Mouse (Mus musculus): ENCODE measurements around the gene Itpr1. TPM values are rescaled to one million over a fixed set of nuclear protein-coding genes. Genes with fewer than 3 reads are reported as not detected.

Itpr1 gene
- total RNA-seq, 4 experiments from 2014 or later = 444 to 572 (median 514) TPM

- DNase-seq (ENCODE audit: low spot score in 2 of 2) = no peak
Observed at GRCm38 (mm10) chr6:108239056-108239455, 26.2 kb downstream of the Itpr1 start.

- no peak for DNase-seq (ENCODE audit: low spot score in 2 of 2)
Observed at GRCm38 (mm10) chr6:108240004-108240403, 27.1 kb downstream of the Itpr1 start.

- DNase-seq (ENCODE audit: low spot score in 2 of 2) = no peak
Observed at GRCm38 (mm10) chr6:108240754-108241153, 27.9 kb downstream of the Itpr1 start.

GRCm38 (mm10) chr6:108244571-108244970, 31.7 kb downstream of the Itpr1 start:
- DNase-seq (ENCODE audit: low spot score in 2 of 2) = no peak

GRCm38 (mm10) chr6:108246369-108247085, 33.6 kb downstream of the Itpr1 start:
- DNase-seq (ENCODE audit: low spot score in 2 of 2) = no peak

GRCm38 (mm10) chr6:108247211-108247610, 34.3 kb downstream of the Itpr1 start:
- no peak for DNase-seq (ENCODE audit: low spot score in 2 of 2)

GRCm38 (mm10) chr6:108248519-108248918, 35.6 kb downstream of the Itpr1 start:
- no peak for DNase-seq (ENCODE audit: low spot score in 2 of 2)

GRCm38 (mm10) chr6:108249031-108249917, 36.4 kb downstream of the Itpr1 start:
- no peak for DNase-seq (ENCODE audit: low spot score in 2 of 2)

- DNase-seq (ENCODE audit: low spot score in 2 of 2) = no peak
Observed at GRCm38 (mm10) chr6:108249918-108250225, 37.0 kb downstream of the Itpr1 start.

- DNase-seq (ENCODE audit: low spot score in 2 of 2) = no peak
Observed at GRCm38 (mm10) chr6:108250416-108250815, 37.5 kb downstream of the Itpr1 start.

GRCm38 (mm10) chr6:108252565-108253360, 39.9 kb downstream of the Itpr1 start:
- no peak for DNase-seq (ENCODE audit: low spot score in 2 of 2)

- no peak for DNase-seq (ENCODE audit: low spot score in 2 of 2)
Observed at GRCm38 (mm10) chr6:108254132-108255064, 41.5 kb downstream of the Itpr1 start.

- DNase-seq (ENCODE audit: low spot score in 2 of 2) = no peak
Observed at GRCm38 (mm10) chr6:108255880-108256279, 43.0 kb downstream of the Itpr1 start.

- DNase-seq (ENCODE audit: low spot score in 2 of 2) = no peak
Observed at GRCm38 (mm10) chr6:108257225-108257624, 44.3 kb downstream of the Itpr1 start.

GRCm38 (mm10) chr6:108258631-108259030, 45.7 kb downstream of the Itpr1 start:
- DNase-seq (ENCODE audit: low spot score in 2 of 2) = no peak

- DNase-seq (ENCODE audit: low spot score in 2 of 2) = no peak
Observed at GRCm38 (mm10) chr6:108259671-108260070, 46.8 kb downstream of the Itpr1 start.

GRCm38 (mm10) chr6:108261506-108261905, 48.6 kb downstream of the Itpr1 start:
- no peak for DNase-seq (ENCODE audit: low spot score in 2 of 2)

GRCm38 (mm10) chr6:108264164-108264563, 51.3 kb downstream of the Itpr1 start:
- no peak for DNase-seq (ENCODE audit: low spot score in 2 of 2)

GRCm38 (mm10) chr6:108273451-108273850, 60.6 kb downstream of the Itpr1 start:
- no peak for DNase-seq (ENCODE audit: low spot score in 2 of 2)

- no peak for DNase-seq (ENCODE audit: low spot score in 2 of 2)
Observed at GRCm38 (mm10) chr6:108274364-108275084, 61.6 kb downstream of the Itpr1 start.

Measured in left cerebral cortex, adult 8-10 months (tissue).